Mouse (Mus musculus) myocyte (in vitro differentiated cells): ENCODE results near the gene Krt88. TPM values are rescaled to one million over a fixed set of nuclear protein-coding genes. Genes with fewer than 3 reads are reported as not detected.

ENCODE experiments used
- H3K27me3 ChIP-seq: one replicate; pipeline ENCODE4 v1.6.1; 2011; ENCODE audit not compliant: control insufficient read depth, insufficient read depth, insufficient read length
- H3K36me3 ChIP-seq: one replicate; pipeline ENCODE4 v1.6.1; 2011; ENCODE audit not compliant: control insufficient read depth, insufficient read depth
- H3K4me2 ChIP-seq: one replicate; pipeline ENCODE4 v1.6.1; 2011; ENCODE audit warnings: low read depth, control low read depth
- H3K4me3 ChIP-seq: one replicate; pipeline ENCODE4 v1.5.1; 2011; ENCODE audit warnings: mild to moderate bottlenecking, control low read depth, moderate library complexity
- H3K79me2 ChIP-seq: one replicate; pipeline ENCODE4 v1.6.1; 2011; ENCODE audit not compliant: control insufficient read depth, insufficient read depth
- H3ac ChIP-seq: one replicate; pipeline ENCODE4 v1.6.1; 2011; ENCODE audit not compliant: control insufficient read depth, insufficient read length
- CEBPB ChIP-seq: IDR thresholded peaks from 2 replicates; pipeline ENCODE4 v1.6.1; 2011; ENCODE audit warnings: mild to moderate bottlenecking, moderate library complexity; ENCODE audit not compliant: poor library complexity, insufficient read depth, severe bottlenecking
- E2F4 ChIP-seq: IDR thresholded peaks from one replicate; pipeline ENCODE4 v1.6.1; 2011; ENCODE audit warnings: mild to moderate bottlenecking, control low read depth, moderate library complexity; ENCODE audit not compliant: insufficient read depth
- MAX ChIP-seq: IDR thresholded peaks from one replicate; pipeline ENCODE4 v1.6.1; 2011; ENCODE audit warnings: low read depth, mild to moderate bottlenecking, control low read depth
- MYOD1 ChIP-seq, 3 experiments: IDR thresholded peaks; one replicate each; pipeline ENCODE4 v1.6.1; 2011; ENCODE audit warnings: control low read depth in 2 of 3, low read depth in 2 of 3, mild to moderate bottlenecking in 2 of 3, moderate library complexity in 1 of 3; ENCODE audit not compliant: insufficient read length in 2 of 3, control insufficient read depth in 1 of 3
- MYOG ChIP-seq, 3 experiments: IDR thresholded peaks; one replicate each; pipeline ENCODE4 v1.6.1; 2011; ENCODE audit warnings: control low read depth in 2 of 3, low read depth in 2 of 3, mild to moderate bottlenecking in 2 of 3; ENCODE audit not compliant: insufficient read length in 2 of 3, control insufficient read depth in 1 of 3, insufficient read depth in 1 of 3
- POLR2A ChIP-seq: IDR thresholded peaks from one replicate; pipeline ENCODE4 v1.6.1; 2011; ENCODE audit warnings: low read depth, mild to moderate bottlenecking, control low read depth, moderate library complexity; ENCODE audit not compliant: insufficient read length
- POLR2AphosphoS2 ChIP-seq: IDR thresholded peaks from one replicate; pipeline ENCODE4 v1.6.1; 2011; ENCODE audit warnings: low read depth, control low read depth; ENCODE audit not compliant: insufficient read length
- REST ChIP-seq: IDR thresholded peaks from one replicate; pipeline ENCODE4 v1.6.1; 2011; ENCODE audit warnings: mild to moderate bottlenecking, control low read depth, moderate library complexity; ENCODE audit not compliant: insufficient read depth, insufficient read length
- SRF ChIP-seq: IDR thresholded peaks from one replicate; pipeline ENCODE4 v1.6.1; 2011; ENCODE audit warnings: low read depth; ENCODE audit not compliant: control insufficient read depth, insufficient read length
- TCF12 ChIP-seq: IDR thresholded peaks from one replicate; pipeline ENCODE4 v1.6.1; 2011; ENCODE audit warnings: mild to moderate bottlenecking, control low read depth; ENCODE audit not compliant: poor library complexity, insufficient read depth, severe bottlenecking
- TCF3 ChIP-seq: IDR thresholded peaks from one replicate; pipeline ENCODE4 v1.6.1; 2011; ENCODE audit warnings: low read depth, control low read depth; ENCODE audit not compliant: insufficient read length
- USF1 ChIP-seq: IDR thresholded peaks from one replicate; pipeline ENCODE4 v1.6.1; 2011; ENCODE audit warnings: low read depth, mild to moderate bottlenecking, control low read depth, moderate library complexity
- polyA plus RNA-seq: library from polyadenylated mRNA; unstranded; fragments of >200 nt; fragmentation: generic; extraction: Trizol; gene quantifications from one replicate; pipeline ENCODE4 v1.2.1, GENCODE M21; 2012; ENCODE audit warnings: missing spikeins

Krt88 gene
- polyA plus RNA-seq, 1 experiment: not detected

DNA sequence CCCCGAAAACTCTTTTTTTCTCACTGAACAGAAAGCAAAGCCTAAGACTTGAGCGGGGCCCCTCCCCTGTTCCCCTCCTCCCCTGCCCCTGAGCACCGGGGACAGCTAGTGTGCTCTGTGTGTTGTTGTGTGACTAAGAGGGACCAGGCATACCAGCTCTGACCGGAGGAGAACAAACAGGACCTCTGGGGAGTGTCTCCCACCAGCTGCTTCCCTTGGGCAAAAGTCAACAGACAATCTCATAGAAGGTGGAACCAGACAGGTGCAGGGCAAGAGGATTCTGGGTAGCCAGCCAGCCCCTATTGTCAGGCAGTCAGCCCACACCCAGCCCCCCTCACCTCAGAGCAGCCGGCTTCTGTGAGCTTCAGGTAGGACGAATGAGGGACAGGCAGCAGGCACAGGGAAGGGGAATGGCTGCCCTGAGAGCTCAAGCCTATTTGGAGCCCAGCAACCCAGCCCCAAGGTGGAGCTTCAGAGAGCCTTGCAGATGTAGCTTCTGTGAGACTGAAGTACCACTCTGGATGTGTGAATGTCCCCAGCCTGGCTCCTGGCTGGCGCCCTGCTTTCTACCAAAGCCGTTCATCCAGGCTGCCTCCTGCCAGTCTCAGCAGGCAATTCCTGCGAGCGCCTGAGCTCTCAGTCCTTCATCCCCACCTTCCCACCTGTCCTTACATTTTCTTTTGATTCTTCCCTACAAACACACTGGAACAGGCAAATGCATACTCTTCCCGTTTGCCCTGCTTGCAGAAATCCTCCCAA lies 32.6 kb upstream of the Krt88 start:
- no peak overlapping the region for H3K4me3 ChIP-seq
- TF ChIP-seq POLR2AphosphoS2 (no peak), CEBPB (no peak), POLR2A (no peak), TCF3 (no peak), MAX (no peak), TCF12 (no peak), USF1 (no peak), MYOG (IDR thresholded peaks at IDR 0.05; ENCODE audit: control insufficient read depth in 1 of 3, insufficient read depth in 1 of 3, insufficient read length in 2 of 3, low read depth in 2 of 3) (no peak), E2F4 (no peak), SRF (no peak), REST (no peak), MYOD1 (IDR thresholded peaks at IDR 0.05; ENCODE audit: control insufficient read depth in 1 of 3, insufficient read length in 2 of 3, low read depth in 2 of 3) (no peak)
- H3K79me2 ChIP-seq: no peaks in the 10 kb centered on the region
- no peaks in the 10 kb centered on the region for H3K36me3 ChIP-seq
- H3K4me2 ChIP-seq: no peak overlapping the region
- H3ac ChIP-seq: no peak overlapping the region
- H3K27me3 ChIP-seq: peaks cover 63% of the 10 kb centered on the region

DNA sequence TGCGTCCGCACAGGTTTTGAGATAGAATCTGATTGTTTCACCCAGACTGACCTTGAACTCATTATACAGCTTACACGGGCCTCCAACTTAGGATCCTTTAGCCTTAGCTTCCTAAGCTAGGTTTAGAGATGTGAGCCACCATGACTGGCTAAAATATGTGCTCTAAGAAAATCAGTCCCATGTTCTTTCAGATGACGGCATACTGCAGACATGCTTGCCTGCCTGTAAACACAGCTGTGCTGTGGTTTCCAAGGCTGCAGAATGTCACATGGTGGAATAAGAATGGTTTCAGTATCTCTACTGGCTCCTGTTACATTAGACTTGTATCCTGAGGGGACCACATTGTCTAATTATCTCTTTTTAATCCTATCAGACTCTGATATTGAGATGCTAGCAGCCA lies 28.6 kb upstream of the Krt88 start:
- H3ac ChIP-seq: no peak overlapping the region
- H3K36me3 ChIP-seq: no peaks in the 10 kb centered on the region
- H3K79me2 ChIP-seq: no peaks in the 10 kb centered on the region
- H3K4me2 ChIP-seq: no peak overlapping the region
- TF ChIP-seq MYOD1 (IDR thresholded peaks at IDR 0.05; ENCODE audit: control insufficient read depth in 1 of 3, insufficient read length in 2 of 3, low read depth in 2 of 3) (no peak), POLR2AphosphoS2 (no peak), TCF3 (no peak), E2F4 (no peak), SRF (no peak), MAX (no peak), REST (no peak), TCF12 (no peak), USF1 (no peak), MYOG (IDR thresholded peaks at IDR 0.05; ENCODE audit: control insufficient read depth in 1 of 3, insufficient read depth in 1 of 3, insufficient read length in 2 of 3, low read depth in 2 of 3) (no peak), CEBPB (no peak)
- H3K4me3 ChIP-seq: no peak overlapping the region
- H3K27me3 ChIP-seq: peaks cover 43% of the 10 kb centered on the region

DNA sequence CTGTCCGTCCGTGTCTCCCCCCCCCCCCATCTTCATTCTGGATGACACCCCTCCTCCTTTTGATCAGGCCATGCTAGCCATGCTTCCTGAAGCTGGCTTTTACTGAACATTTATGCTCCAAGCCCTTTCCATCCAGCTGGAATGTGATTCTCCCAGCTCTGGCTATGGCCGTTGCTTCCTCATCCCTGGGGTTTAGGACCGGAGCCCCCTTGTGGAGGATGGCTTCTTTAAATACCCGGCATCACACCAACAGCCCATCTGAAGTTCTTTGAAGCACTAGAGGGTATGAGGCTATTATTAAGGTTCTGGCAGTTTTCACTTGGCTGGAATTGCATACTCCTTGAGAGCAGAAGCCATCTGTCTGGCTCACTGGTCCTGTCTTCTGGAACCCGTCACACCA lies 26.6 kb upstream of the Krt88 start:
- TF ChIP-seq REST: no peak
- Histone ChIP-seq H3K79me2 (no peaks in the 10 kb centered on the region), H3K27me3 (peaks cover 36% of the 10 kb centered on the region), H3K4me3 (no peak overlapping the region), H3K4me2 (no peak overlapping the region), H3K36me3 (no peaks in the 10 kb centered on the region), H3ac (no peak overlapping the region)

DNA sequence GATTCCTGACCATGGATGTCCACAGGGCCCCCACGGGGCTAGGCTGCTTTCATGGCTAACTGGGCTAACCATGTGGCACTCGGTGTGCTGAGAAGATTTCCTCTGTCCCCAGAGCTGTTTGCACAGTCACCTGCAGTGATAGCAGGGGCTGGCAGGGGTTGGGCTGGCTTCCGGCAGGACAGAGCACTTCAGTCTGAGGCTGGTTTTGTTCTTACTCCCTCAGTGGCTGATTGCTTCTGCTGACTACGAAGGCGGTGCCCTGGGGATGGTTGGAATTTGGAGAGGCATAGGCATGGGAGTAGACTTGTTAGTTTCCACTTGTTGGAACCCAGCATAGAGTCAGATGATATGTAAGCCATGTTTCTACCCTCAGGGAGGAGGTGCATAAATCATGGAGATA lies 22.6 kb upstream of the Krt88 start:
- peaks cover 57% of the 10 kb centered on the region for H3K27me3 ChIP-seq

DNA sequence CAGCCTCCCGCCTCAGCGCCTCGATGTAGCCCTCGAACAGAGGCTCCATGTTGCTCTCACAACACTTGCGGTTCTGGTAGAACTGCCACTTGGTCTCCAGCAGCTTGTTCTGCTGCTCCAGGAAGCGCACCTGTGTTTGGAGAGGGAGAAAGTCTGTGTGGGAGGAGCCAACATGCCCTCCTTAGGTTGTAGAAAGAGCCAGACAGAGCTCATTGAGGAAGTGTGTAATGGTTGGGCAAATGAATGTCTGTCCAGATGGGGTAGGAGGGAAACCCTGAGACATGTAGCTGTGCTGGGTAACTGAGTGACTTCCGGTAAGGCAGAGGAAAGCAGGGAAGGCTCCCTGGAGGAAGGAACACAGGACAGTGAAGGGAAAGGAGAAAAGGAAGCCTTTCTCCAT lies 10.9 kb upstream of the Krt88 start:
- no peak for TF ChIP-seq TCF12
- no peak for TF ChIP-seq MYOG (IDR thresholded peaks at IDR 0.05; ENCODE audit: control insufficient read depth in 1 of 3, insufficient read depth in 1 of 3, insufficient read length in 2 of 3, low read depth in 2 of 3)
- TF ChIP-seq REST: no peak
- TF ChIP-seq USF1: no peak
- TF ChIP-seq MAX: no peak
- TF ChIP-seq SRF: no peak
- no peak for TF ChIP-seq TCF3
- TF ChIP-seq E2F4: no peak
- TF ChIP-seq POLR2AphosphoS2: no peak
- TF ChIP-seq CEBPB: no peak
- TF ChIP-seq POLR2A: no peak
- no peak for TF ChIP-seq MYOD1 (IDR thresholded peaks at IDR 0.05; ENCODE audit: control insufficient read depth in 1 of 3, insufficient read length in 2 of 3, low read depth in 2 of 3)
- no peaks in the 10 kb centered on the region for H3K36me3 ChIP-seq
- H3K79me2 ChIP-seq: no peaks in the 10 kb centered on the region
- no peak overlapping the region for H3K4me3 ChIP-seq
- H3ac ChIP-seq: no peak overlapping the region
- no peak overlapping the region for H3K4me2 ChIP-seq
- H3K27me3 ChIP-seq: peaks cover 76% of the 10 kb centered on the region

More for the DNA sequence above, 22.6 kb upstream of the Krt88 start:
- Histone ChIP-seq H3K4me2 (no peak overlapping the region), H3ac (no peak overlapping the region), H3K36me3 (no peaks in the 10 kb centered on the region), H3K79me2 (no peaks in the 10 kb centered on the region), H3K4me3 (no peak overlapping the region)
- TF ChIP-seq MYOD1 (IDR thresholded peaks at IDR 0.05; ENCODE audit: control insufficient read depth in 1 of 3, insufficient read length in 2 of 3, low read depth in 2 of 3) (no peak), TCF3 (no peak), MYOG (IDR thresholded peaks at IDR 0.05; ENCODE audit: control insufficient read depth in 1 of 3, insufficient read depth in 1 of 3, insufficient read length in 2 of 3, low read depth in 2 of 3) (no peak), SRF (no peak), REST (no peak), MAX (no peak), E2F4 (no peak), POLR2A (no peak), CEBPB (no peak), USF1 (no peak), TCF12 (no peak), POLR2AphosphoS2 (no peak)
